ENCODE assay signal across 7 mouse cellular contexts in genomic region chr7:109704016-109704377, GRCm38 (mm10). TPM values are rescaled to one million over a fixed set of nuclear protein-coding genes. Genes with fewer than 3 reads are reported as not detected.
DNase-seq lines count a peak whose midpoint lies in the region; ATAC-seq and TF ChIP-seq lines count a peak whose summit lies in the region.

No protein-coding gene starts in this region.

- TF ChIP-seq CTCF in testis, adult 2 months (IDR thresholded peaks at IDR 0.05; ENCODE audit: control insufficient read depth, insufficient read depth, insufficient replicate concordance, low read depth, low read length): no peak

- no peak; the same call in 1 of the 2 replicates for TF ChIP-seq POLR2A in testis, adult 2 months (IDR thresholded peaks at IDR 0.05; ENCODE audit: control insufficient read depth, low read depth, low read length)

- H3K9me3 ChIP-seq in forebrain, embryonic 10.5 days: no peaks in the 10 kb centered on the region
- H3K9me3 ChIP-seq in liver, embryonic 13.5 days (replicated peaks): no peaks in the 10 kb centered on the region

- H3K4me3 ChIP-seq in testis, adult 2 months (ENCODE audit: control insufficient read depth, low read depth, low read length): peak overlapping the region; percentile 98
- H3K4me3 ChIP-seq in forebrain, embryonic 10.5 days: peak overlapping the region; percentile 73
- peak overlapping the region; percentile 75 for H3K4me3 ChIP-seq in liver, embryonic 13.5 days (replicated peaks)

- DNase-seq in testis, postnatal 10 days (ENCODE audit: low spot score): no peak
- DNase-seq in forebrain, embryonic 10.5 days (ENCODE audit: extremely low spot score, low spot score): no peak
- no peak for DNase-seq in liver, embryonic 13.5 days
- no peak for DNase-seq in urinary bladder, postnatal 4 days (ENCODE audit: low spot score in 2 of 2)
- no peak for DNase-seq in adrenal gland, postnatal 36 days
- DNase-seq in spleen, postnatal 4 days (ENCODE audit: low spot score in 2 of 2): no peak

- H3K27ac ChIP-seq in testis, adult 2 months (ENCODE audit: control insufficient read depth, insufficient read depth, low read depth, low read length): peak overlapping the region; percentile 93
- H3K27ac ChIP-seq in forebrain, embryonic 10.5 days: peak overlapping the region; percentile 93
- H3K27ac ChIP-seq in liver, embryonic 13.5 days: peak overlapping the region; percentile 77

- WGBS in forebrain, embryonic 10.5 days: 1% methylated on average over 17 of the region's 17 CpGs
- WGBS in liver, embryonic 13.5 days (ENCODE audit: insufficient replicate concordance): 2% methylated on average over 17 of the region's 17 CpGs

- ATAC-seq in liver, embryonic 13.5 days (ENCODE audit: low read depth): peak; percentile 57

- peaks cover 11% of the 10 kb centered on the region for H3K4me1 ChIP-seq in testis, adult 2 months (ENCODE audit: control insufficient read depth, insufficient read depth, low read length)
- H3K4me1 ChIP-seq in forebrain, embryonic 10.5 days: peaks cover 30% of the 10 kb centered on the region
- peaks cover 49% of the 10 kb centered on the region for H3K4me1 ChIP-seq in liver, embryonic 13.5 days (replicated peaks)

- H3K27me3 ChIP-seq in testis, adult 2 months (ENCODE audit: control insufficient read depth, insufficient read depth, low read length): no peaks in the 10 kb centered on the region
- H3K27me3 ChIP-seq in forebrain, embryonic 10.5 days (ENCODE audit: poor library complexity, severe bottlenecking): peaks cover 11% of the 10 kb centered on the region
- H3K27me3 ChIP-seq in liver, embryonic 13.5 days: no peaks in the 10 kb centered on the region

- H3K36me3 ChIP-seq in testis, adult 2 months (ENCODE audit: control insufficient read depth, insufficient read depth, low read length): peaks cover 2% of the 10 kb centered on the region; the same call in 1 of the 2 replicates
- H3K36me3 ChIP-seq in forebrain, embryonic 10.5 days (replicated peaks): peaks cover 16% of the 10 kb centered on the region
- H3K36me3 ChIP-seq in liver, embryonic 13.5 days: peaks cover 25% of the 10 kb centered on the region

- peak overlapping the region; percentile 87 for H3K9ac ChIP-seq in liver, embryonic 13.5 days

- H3K4me2 ChIP-seq in liver, embryonic 13.5 days: peak overlapping the region; percentile 82

RNA-seq across cellular contexts. Expression of gene Akip1, which starts 0.5 kb away (rescaled TPM):
- polyA plus RNA-seq in testis, adult 2 months (2012; rRNA removed): 34.3 and 37.8 TPM in 2 replicates
- polyA plus RNA-seq in forebrain, embryonic 10.5 days (2016; fragmentation: Nextera tagmentation; extraction: Ambion mirVana): 27.6 and 29.1 TPM in 2 replicates
- 51.9 and 53.3 TPM in 2 replicates for polyA plus RNA-seq in liver, embryonic 13.5 days (2015; fragmentation: Nextera tagmentation; extraction: Ambion mirVana)
- 10 to 100 TPM; 23.6 to 30.0 TPM for total RNA-seq in adrenal gland, postnatal 36 days (2021)

RNA-seq across cellular contexts. Expression of gene St5, which starts 0.6 kb away (rescaled TPM):
- polyA plus RNA-seq in testis, adult 2 months (2012; rRNA removed): 28.2 and 35.3 TPM in 2 replicates
- 33.5 and 37.9 TPM in 2 replicates for polyA plus RNA-seq in forebrain, embryonic 10.5 days (2016; fragmentation: Nextera tagmentation; extraction: Ambion mirVana)
- 16.5 and 20.3 TPM in 2 replicates for polyA plus RNA-seq in liver, embryonic 13.5 days (2015; fragmentation: Nextera tagmentation; extraction: Ambion mirVana)
- total RNA-seq in adrenal gland, postnatal 36 days (2021): 10 to 100 TPM; 37.9 to 45.8 TPM

RNA-seq across cellular contexts. Expression of gene BC051019, which starts 19.7 kb away (rescaled TPM):
- polyA plus RNA-seq in testis, adult 2 months (2012; rRNA removed): 0.40 and 0.57 TPM in 2 replicates
- polyA plus RNA-seq in forebrain, embryonic 10.5 days (2016; fragmentation: Nextera tagmentation; extraction: Ambion mirVana): 0.20 and 0.25 TPM in 2 replicates
- 0.07 and 0.08 TPM in 2 replicates for polyA plus RNA-seq in liver, embryonic 13.5 days (2015; fragmentation: Nextera tagmentation; extraction: Ambion mirVana)
- total RNA-seq in adrenal gland, postnatal 36 days (2021): not detected

RNA-seq across cellular contexts. Expression of gene Ascl3, which starts 27.5 kb away (rescaled TPM):
- 0.95 and 1.0 TPM in 2 replicates for polyA plus RNA-seq in testis, adult 2 months (2012; rRNA removed)
- polyA plus RNA-seq in forebrain, embryonic 10.5 days (2016; fragmentation: Nextera tagmentation; extraction: Ambion mirVana): not detected in 2 replicates
- not detected in 2 replicates for polyA plus RNA-seq in liver, embryonic 13.5 days (2015; fragmentation: Nextera tagmentation; extraction: Ambion mirVana)
- not detected for total RNA-seq in adrenal gland, postnatal 36 days (2021)

RNA-seq across cellular contexts. Expression of gene Tmem9b, which starts 48.7 kb away (rescaled TPM):
- 29.3 and 31.5 TPM in 2 replicates for polyA plus RNA-seq in testis, adult 2 months (2012; rRNA removed)
- polyA plus RNA-seq in forebrain, embryonic 10.5 days (2016; fragmentation: Nextera tagmentation; extraction: Ambion mirVana): 31.1 and 34.5 TPM in 2 replicates
- 40.8 and 42.6 TPM in 2 replicates for polyA plus RNA-seq in liver, embryonic 13.5 days (2015; fragmentation: Nextera tagmentation; extraction: Ambion mirVana)
- 10 to 100 TPM; 43.9 to 47.2 TPM for total RNA-seq in adrenal gland, postnatal 36 days (2021)
